Mouse (Mus musculus) left cerebral cortex, postnatal 36 days (tissue): ENCODE measurements around the gene Cdkal1. TPM values are rescaled to one million over a fixed set of nuclear protein-coding genes. Genes with fewer than 3 reads are reported as not detected.

ENCODE experiments used
- DNase-seq, 2 experiments: peaks; one replicate each; pipeline ENCODE4 v3.0.0; 2021 to 2022; ENCODE audit warnings: low spot score in 2 of 2, mixed read lengths in 1 of 2
- intact Hi-C: fragments of 180-260 bp; cut with DNase I; formaldehyde crosslinking; loops from one replicate; pipeline ENCODE4 v1.15.1; 2025
- total RNA-seq, 2 experiments: library from RNA; stranded (reverse); gene quantifications; 2 replicates each; pipeline ENCODE4 v1.2.3; 2021

Cdkal1 gene
- total RNA-seq, 2 experiments from 2014 or later = 20.7 to 22.7 TPM

DNA sequence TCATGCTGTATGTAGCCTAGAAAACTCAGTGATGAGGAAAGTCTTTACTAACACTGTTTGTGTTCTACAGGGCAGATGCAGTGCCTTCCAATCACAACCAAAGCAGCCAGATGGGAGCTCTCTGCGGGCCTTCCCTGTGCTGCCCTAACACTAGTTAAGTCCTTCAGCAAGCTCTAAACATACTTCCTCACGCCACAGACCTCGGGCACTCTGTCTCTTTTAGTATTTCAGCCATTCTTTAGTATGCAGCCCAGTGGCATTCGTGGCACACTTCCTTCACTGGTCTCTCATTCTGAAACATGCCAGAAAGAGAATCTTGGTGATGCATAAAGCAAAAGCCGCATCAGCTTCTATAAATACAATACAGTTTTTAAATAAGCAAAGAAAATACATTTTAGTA is 246.0 kb downstream of the Cdkal1 start:
- no peak for DNase-seq
- intact Hi-C loops = no loop called here

DNA sequence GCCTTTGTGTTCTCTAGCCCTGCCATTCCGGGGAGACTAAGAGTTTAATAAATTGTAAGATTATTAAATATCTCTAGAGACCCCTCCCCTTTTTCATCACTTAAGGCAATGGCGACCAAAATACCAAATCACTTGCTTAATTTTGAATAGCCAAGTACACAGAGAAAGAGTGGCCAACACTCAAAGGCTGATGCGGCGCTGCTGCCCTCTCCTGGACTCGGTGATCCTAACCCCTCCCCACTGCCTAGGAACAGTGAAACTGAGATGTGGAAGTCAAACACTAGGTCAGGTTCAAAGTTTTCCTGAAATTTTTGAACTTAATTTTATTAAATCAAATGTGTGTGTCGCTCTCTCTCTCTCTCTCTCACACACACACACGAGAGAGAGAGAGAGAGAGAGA is 251.2 kb downstream of the Cdkal1 start:
- intact Hi-C loops = no loop called here
- DNase-seq = peak; percentile 24 to 43

DNA sequence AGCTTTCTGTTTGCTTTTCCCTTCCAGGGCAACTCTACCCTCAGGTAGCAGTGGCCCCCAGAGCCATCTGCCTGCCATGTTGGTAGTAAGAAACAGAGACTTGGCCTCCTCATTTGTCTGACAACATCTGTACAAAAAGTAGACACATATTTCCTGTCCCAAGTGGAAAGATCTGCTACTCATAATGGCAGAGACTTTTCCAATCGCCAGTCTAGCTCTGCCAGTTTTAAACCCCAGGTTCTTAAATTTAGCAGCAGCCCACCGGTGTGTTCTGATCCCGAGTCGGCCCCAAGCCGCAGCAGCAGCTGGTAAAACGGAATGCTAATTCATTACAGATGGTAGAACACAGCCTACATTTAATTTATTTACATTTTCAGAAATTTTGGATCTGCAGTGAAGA is 251.9 kb downstream of the Cdkal1 start:
- DNase-seq = no peak
- intact Hi-C loops = loop anchor here (2.0 kb wide), 1 partner anchor 645 kb away; no protein-coding TSS in a partner anchor

DNA sequence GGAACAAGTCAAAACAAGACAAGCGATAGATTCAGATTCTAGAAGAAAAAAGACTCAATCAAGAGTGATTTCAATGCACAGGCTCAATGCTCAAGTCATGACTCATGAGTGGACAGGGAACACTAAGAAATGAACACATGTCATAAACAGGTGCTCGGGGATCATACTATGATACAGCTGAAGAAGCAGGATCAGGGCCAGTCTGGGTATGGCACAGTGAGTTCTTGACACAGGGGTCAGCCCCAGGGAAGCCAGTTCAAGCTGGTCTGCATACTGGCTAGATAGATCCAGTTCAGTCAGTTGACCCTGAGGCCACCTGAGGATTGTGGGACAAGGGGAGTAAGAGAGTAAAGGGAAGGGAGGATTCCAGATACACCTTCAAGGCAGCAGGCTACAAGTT is 254.4 kb downstream of the Cdkal1 start:
- intact Hi-C loops = no loop called here
- no peak for DNase-seq

DNA sequence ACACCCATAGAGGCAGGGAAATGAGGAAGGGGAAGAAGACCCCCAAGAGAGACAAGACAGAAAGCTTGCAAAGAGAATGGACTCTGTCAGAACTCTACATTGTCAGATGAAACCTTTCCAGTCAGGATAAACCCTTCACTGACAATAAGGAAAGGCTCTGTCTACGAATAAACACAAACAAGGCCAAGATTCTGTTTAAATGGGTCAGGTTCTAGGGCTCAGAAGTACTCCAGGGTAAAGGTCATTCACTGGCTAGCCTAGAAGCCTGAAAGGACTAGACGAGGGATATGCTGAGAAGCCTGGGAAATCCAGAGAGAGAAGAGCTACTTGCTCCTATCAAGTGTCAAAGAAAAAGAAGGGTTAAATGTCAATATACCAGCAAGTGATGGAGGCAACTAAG is 255.8 kb downstream of the Cdkal1 start:
- no peak for DNase-seq
- intact Hi-C loops = no loop called here

DNA sequence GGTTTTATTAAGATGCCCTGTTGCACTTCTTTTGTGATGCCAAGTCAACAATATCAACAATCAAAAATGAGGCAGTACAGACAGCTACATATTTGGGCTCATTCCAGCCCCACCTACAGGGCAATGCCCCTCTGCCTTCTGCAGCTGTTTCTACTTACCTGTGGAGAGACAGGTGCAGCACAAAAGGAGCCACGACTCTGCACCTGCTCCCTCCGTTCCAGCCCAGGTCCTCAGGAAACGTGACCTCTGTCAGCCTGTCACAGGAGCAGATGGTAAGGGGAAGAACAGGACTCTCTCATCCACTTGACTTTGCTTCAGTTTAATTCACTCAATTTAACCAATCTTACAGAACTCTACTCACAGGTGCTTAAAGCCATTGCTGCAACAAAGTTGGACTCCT is 258.7 kb downstream of the Cdkal1 start:
- DNase-seq = no peak
- intact Hi-C loops = no loop called here

DNA sequence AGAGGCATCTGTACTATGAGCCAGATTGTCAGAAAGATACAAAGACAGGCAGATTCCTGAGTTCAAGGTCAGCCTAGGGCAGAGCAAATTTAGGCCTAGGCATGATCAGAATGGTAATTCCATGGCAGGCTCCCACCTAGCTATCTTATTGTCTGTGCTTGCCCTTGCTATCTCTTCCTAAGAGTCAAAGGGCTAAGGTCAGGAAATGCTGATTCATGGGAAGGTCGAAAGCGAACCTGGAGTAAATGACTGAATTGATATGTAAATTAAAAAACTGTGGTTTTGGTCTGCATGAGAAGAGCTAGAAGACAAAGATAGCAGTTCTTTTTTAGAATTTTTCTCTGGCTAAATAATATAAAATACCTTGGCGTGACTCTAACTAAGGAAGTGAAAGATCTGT is 262.4 kb downstream of the Cdkal1 start:
- no peak for DNase-seq
- intact Hi-C loops = no loop called here

DNA sequence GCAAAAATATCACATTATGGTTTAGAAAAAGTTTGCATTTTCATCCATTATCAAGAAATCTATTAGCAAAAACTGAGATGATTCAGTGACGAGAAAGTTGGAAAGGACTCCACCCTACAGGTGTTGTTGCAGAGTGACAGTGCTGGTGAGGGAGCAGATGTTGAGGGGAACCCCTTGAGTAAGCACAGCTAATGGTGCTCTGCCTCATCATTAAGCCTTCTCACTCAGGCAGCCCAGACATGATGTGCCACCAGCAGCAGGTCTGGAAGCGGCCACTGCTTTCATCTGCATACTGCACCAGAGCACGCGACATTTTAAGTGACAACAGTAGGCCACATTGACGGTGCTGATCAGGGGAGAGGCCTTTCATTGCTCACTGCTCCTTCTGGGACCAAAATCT is 264.8 kb downstream of the Cdkal1 start:
- DNase-seq = no peak
- intact Hi-C loops = no loop called here

DNA sequence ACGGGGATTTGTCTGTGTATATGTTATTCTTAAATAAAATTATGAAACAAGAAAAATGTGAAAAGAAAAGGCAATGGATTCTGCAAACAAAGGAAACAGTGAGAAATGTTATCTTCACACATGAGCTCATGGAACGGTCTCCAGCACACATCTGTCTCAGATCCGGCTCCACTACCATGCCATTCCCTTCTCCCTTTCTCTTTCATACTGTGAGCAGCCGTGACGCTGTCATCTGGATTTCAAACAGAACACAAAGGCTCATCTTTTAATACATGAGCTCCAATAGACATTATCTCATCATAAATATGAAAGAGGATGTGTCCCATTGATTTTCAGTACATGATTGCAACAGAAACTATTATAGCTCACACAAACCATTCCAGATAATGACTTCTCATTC is 265.3 kb downstream of the Cdkal1 start:
- DNase-seq = no peak
- intact Hi-C loops = no loop called here

DNA sequence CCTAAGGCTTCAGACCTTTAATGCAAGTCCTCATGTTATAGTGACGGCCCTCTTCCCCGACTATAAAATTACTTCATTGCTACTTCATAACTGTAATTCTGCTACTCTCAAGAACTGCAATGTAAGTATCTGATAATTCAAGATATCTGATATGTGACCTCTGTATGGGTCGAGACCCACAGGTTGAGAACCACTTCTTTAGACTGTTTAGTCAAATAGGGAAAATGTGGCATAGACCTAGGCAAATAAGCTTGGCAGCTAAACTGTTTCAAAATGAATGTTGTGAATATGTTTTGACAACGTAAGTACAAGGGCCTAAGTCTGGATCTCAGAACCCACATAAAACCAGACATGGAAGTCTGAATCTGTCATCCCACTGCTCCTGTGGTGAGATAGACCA is 266.8 kb downstream of the Cdkal1 start:
- no peak for DNase-seq
- intact Hi-C loops = no loop called here

DNA sequence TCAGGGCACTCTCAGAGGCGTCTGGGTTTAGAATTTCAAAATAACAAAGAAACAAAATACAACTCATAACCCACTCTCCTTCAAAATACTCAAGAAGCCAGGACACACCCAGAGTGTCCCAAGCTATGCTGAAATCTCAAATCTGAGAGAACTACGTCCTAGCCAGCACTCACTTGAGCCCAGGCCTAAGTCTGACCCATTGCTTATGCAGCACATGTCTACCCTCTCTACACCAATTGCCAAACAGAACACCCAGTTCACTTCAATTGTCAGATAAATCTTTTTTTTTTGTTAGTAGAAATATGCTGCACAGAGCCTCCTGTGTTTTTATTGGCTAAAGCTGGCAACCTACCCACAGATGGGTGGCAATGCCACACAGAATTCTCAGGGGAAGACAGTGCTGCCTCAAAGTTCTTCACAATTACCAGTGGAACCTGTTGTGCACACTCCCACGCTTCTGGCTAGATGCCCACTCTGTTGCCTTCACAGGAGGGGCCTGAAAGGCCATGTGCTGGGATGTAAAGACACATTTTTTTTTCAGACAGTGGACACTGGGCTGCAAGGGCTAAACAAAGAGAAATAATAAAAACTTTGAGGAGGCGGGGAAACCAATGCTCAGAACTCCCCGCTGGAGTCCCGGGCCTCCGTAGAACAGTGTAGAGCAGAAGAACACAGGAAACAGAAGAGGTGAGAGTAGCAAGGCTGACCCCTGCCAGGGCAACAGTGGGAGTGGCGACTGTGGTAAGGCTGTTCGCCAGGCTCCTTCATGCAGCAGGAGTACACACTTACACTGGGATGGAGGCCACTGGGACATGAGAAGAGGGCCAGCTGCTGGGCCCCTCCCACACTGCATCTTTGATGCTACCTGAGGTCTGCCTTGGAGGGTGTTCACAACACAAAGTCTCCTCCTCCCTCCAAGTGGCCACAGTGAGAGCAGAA is 273.4 kb downstream of the Cdkal1 start:
- intact Hi-C loops = no loop called here
- DNase-seq = peak in 1 of 2 experiments; percentile 21

DNA sequence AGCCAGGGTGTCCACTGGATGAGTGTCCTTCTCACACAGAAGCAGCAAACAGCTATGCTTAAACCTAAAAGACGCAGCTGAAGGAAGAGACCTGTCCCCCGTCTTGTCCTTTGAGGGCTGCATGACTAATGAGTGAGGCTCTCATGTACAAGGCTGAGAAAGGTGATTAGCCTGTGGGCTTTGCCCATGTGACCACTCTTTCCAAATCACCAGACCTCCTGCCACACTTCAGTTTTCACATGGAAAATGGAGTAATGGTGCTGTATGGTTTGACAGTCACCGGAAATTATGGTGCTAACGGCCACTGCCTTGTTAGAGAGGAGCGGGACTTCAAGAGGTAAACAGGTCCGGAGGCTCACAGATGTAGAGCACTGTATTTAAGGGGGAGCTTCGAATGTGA is 274.7 kb downstream of the Cdkal1 start:
- intact Hi-C loops = no loop called here
- no peak for DNase-seq

DNA sequence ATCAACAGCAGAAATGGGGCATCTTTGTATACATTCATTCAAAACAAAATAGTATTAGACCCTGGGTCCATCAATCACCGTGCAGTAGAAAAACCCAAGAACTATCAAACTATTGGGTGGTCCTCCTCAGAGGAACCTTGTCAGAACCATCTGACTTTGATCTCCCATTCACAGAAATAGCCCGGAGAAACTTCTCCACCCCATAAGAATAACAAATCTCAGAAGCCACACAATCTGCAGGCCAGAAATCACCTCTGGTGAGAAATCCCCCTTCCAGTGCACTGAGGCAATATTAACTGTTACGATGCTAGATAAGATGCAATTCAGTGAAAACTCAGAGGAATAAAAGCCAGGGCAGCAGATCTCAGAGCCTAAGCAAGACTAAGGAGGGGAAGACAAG is 275.5 kb downstream of the Cdkal1 start:
- intact Hi-C loops = no loop called here
- DNase-seq = no peak

DNA sequence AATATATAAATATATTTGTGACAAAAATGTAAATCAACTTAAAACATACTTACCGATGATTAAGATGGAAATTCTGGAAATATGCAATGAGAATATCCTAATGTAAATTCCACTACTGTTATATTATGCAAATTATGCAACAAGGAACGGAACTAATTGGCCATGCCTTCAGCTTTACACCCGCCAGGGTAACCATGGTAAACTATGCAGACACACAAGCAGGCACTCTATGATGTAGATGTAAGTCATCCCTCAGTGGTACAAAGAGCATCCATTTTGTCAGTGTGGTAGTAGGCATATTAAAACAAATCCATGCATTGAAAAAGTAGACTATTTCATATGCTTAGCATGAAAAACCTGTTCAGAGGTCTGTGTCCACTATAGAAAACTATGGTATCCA is 276.9 kb downstream of the Cdkal1 start:
- intact Hi-C loops = no loop called here
- DNase-seq = no peak

DNA sequence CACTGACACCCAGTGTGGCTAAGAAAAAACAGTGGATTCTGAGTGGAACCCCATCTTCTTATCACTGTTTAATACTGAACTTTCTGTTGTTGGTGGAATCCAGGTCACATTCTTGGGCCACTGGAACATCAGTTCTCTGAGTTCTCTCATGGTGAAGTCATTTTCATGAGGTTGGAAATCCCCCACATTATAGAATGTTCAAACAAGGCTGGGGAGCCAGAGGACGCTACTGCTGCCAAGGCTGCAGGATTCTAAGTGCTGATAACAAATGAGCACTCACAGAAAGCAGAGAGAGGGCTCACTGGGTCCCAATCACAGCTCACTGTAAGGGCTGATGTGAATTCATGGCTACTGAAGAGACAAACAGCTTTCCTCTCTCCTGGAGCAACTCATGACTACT is 280.7 kb downstream of the Cdkal1 start:
- DNase-seq = no peak
- intact Hi-C loops = no loop called here

DNA sequence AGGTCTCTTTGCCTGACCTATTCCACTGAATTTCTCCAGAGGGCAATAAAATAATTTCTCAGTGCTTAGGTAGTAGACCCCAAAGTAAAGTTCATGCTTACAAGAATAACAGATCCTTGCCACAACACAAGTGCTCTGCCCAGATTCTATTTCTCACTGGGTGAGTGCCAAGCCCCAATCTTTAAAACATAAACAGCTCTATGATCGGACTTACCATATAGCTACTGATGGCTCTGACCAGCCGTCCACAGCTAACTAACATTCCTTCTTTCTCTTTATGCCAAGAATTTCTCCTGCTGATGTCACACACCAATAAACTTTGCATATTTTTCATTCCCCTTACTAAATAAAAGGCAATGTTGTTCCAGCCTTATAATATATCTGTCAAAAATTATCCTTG is 283.0 kb downstream of the Cdkal1 start:
- DNase-seq = no peak
- intact Hi-C loops = no loop called here

DNA sequence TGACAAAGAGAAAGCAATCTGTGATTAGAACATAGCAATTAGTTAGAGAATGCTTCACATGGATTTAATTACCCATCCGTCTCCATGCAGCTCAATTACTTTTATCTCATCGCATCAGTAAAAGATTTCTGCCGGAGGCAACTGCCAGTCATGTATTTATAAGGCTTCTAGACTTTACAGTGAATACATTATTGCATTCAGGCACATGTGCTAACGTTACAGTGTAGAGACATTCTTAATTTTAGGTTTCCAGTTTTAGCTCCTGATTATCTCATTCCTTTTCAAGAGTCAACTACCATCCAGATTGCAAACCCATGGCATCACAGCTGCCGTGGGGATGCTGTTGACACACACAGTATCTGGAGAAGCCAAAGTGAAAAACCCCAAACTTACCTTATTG is 289.8 kb downstream of the Cdkal1 start:
- DNase-seq = no peak
- intact Hi-C loops = no loop called here

DNA sequence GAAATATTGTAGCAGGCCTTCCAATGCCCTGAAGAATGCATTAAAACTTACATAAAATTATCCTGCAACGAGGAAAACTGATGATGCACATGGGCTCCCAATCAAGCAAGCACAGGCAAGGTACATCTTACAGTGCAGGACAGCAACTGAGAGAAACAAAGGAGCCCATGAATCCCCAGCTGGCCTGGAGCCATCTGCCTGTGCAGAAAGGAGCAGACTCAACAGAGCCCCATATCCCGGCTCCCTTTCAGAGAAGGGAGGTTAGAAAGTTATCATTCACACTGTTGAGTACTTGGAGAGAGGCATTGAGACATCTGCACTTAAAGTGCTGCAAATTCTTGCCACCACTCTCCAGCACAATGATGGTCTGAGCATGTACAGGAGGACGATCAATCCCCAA is 296.3 kb downstream of the Cdkal1 start:
- DNase-seq = no peak
- intact Hi-C loops = no loop called here

DNA sequence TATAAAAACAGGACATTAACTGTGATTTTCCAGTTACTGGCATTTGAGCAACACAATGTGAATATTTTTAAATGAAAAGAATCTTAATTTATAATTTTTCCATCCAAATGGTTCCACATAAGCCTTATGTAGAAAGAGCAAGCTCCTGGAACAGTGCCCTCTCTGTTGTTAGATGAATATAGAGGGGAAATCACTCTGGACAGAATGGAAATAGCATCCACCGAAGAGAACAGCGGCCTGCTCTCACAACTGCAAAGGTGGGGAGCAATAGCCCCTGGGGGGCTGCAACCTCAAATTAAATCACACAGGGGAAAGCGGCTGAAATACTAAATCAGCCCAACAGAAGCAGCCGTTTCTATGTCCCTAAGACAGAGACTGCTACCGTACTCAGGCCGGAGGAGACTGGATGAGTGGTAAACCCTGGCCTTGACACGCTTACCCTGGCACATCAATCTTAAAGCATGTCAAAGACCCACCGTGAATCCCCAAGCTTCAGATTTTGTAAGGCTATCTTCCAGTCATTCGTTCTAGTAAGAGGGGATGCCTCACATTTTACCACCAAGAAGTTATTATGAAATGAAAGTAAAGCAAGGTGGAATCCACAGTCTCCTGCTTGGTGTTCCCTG is 300.2 kb downstream of the Cdkal1 start:
- no peak for DNase-seq
- intact Hi-C loops = no loop called here

DNA sequence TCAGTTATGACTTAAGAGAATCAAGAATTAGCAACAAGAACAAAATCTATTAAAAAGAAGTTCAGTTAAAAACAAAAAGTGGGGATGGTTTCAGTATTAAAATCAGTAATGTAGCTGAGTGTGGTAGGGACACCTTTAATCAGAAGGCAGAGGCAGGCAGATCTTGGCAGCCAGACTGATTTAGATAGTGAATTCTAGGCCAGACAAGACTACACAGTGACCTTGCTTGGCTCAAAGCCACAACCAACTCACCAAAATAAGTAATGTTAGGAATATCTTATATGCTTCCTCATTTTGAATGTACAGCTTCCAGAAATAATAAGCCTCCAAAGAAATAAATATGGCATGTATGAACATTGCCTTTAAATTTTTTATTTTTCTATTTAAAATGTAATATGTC is 301.7 kb downstream of the Cdkal1 start:
- DNase-seq = no peak
- intact Hi-C loops = no loop called here

DNA sequence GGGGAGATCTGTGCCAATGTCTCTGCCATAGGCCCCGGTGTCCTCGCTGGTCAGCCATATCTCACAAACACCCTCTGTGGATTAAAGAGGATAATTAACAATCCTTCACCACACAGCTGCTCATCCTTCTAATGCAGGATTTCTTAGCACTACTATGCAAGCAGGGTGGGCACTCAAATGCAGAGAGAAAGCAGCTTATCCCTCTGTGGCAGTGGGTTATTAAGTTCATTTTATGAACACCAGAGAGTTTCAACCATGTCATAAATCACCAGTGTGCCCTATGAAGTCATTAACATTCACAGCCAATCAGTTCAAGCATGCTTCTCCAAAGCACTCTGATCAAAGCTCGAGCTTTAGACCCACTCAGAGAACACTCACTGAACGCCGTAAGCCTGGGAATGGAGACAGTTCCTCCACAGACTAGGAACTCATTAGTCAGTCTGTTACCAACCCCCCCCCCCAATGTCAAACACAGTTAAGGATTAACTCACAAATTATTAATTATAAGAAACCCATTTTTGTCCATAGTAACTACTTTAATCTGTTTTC is 303.1 kb downstream of the Cdkal1 start:
- intact Hi-C loops = no loop called here
- DNase-seq = no peak
